Mouse (Mus musculus) forebrain, embryonic 16.5 days (tissue): ENCODE results near the gene Plcl2. TPM values are rescaled to one million over a fixed set of nuclear protein-coding genes. Genes with fewer than 3 reads are reported as not detected.

Experiments
- ATAC-seq: fragments of 200-750 bp; cut with Nextera tagmentation; 2 replicates; pipeline ENCODE4 v1.8.0; 2017; ENCODE audit warnings: mild to moderate bottlenecking, moderate library complexity
- H3K27ac ChIP-seq: fragments of 300-500 bp; sonication (generic); 2 replicates; pipeline ENCODE4 v1.5.1; 2014; ENCODE audit warnings: low read length, control low read depth
- H3K27me3 ChIP-seq: fragments of 300-500 bp; sonication (generic); replicated peaks from 2 replicates; pipeline ENCODE4 v1.6.1; 2014; ENCODE audit warnings: low read length; ENCODE audit not compliant: control insufficient read depth, insufficient read depth
- H3K36me3 ChIP-seq: fragments of 300-500 bp; sonication (generic); 2 replicates; pipeline ENCODE4 v1.6.1; 2014; ENCODE audit not compliant: control insufficient read depth, insufficient read depth
- H3K4me1 ChIP-seq: fragments of 300-500 bp; sonication (generic); replicated peaks from 2 replicates; pipeline ENCODE4 v1.6.1; 2014; ENCODE audit warnings: low read length; ENCODE audit not compliant: control insufficient read depth, insufficient read depth
- H3K4me2 ChIP-seq: fragments of 300-500 bp; sonication (generic); 2 replicates; pipeline ENCODE4 v1.6.1; 2014; ENCODE audit warnings: mild to moderate bottlenecking, low read length, control low read depth
- H3K4me3 ChIP-seq: fragments of 300-500 bp; sonication (generic); replicated peaks from 2 replicates; pipeline ENCODE4 v1.5.1; 2014; ENCODE audit warnings: mild to moderate bottlenecking, low read length, control low read depth
- H3K9ac ChIP-seq: fragments of 300-500 bp; sonication (generic); replicated peaks from 2 replicates; pipeline ENCODE4 v1.6.1; 2014; ENCODE audit warnings: low read depth, low read length, control low read depth
- H3K9me3 ChIP-seq: fragments of 300-500 bp; sonication (generic); 2 replicates; pipeline ENCODE4 v1.6.1; 2016; ENCODE audit warnings: low read length; ENCODE audit not compliant: control insufficient read depth
- WGBS: fragments of 180-500 bp; shearing (Covaris S2); extraction: QIAGEN DNeasy Blood & Tissue Kit; methylation state at CpG from one replicate; pipeline ENCODE4 v1.1.7; 2014; 5-methylcytosine and 5-hydroxymethylcytosine counted together
- polyA plus RNA-seq: library from polyadenylated mRNA; unstranded; fragments of >200 nt; fragmentation: Nextera tagmentation; extraction: Ambion mirVana; gene quantifications from 2 replicates; pipeline ENCODE4 v1.2.1, GENCODE M21; 2015

The Plcl2 gene
- polyA plus RNA-seq, 1 experiment from 2014 or later, result 9.7 TPM

GRCm38 (mm10) chr17:50483700-50484099, 25.5 kb upstream of the Plcl2 start:
- H3K9ac ChIP-seq, result no peak overlapping the region
- ATAC-seq, result no peak
- H3K36me3 ChIP-seq, result no peaks in the 10 kb centered on the region
- no peaks in the 10 kb centered on the region for H3K4me1 ChIP-seq
- H3K4me2 ChIP-seq, result no peak overlapping the region
- H3K9me3 ChIP-seq, result no peaks in the 10 kb centered on the region
- H3K4me3 ChIP-seq, result no peak overlapping the region
- H3K27me3 ChIP-seq, result no peaks in the 10 kb centered on the region
- no peak overlapping the region for H3K27ac ChIP-seq
- WGBS, result 85% methylated on average over 7 of the region's 7 CpGs

DNA sequence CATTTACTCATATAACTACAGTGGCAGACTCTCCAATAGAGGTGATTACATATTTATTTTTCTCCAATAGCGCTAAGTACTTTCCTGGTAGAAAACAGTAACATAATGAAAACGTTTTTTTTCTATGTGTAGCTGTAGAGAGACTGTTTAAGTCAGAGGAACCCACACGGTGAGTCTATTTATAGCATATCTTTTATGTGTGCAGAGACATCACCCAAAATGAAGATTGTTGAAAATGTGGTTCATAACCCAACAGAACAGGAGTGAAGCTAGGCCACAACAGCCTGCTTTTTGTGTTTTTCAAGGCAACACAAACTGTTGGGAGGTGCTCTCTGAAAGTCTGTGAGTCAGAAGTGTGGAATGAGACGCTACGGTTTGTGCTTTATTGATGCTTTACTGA, 24.2 kb upstream of the Plcl2 start:
- no peak for ATAC-seq
- Histone ChIP-seq H3K27ac (no peak overlapping the region), H3K4me2 (no peak overlapping the region), H3K4me1 (no peaks in the 10 kb centered on the region), H3K9ac (no peak overlapping the region), H3K36me3 (no peaks in the 10 kb centered on the region), H3K9me3 (no peaks in the 10 kb centered on the region), H3K27me3 (no peaks in the 10 kb centered on the region), H3K4me3 (no peak overlapping the region)
- 77% methylated on average over 5 of the region's 5 CpGs for WGBS

GRCm38 (mm10) chr17:50487058-50487618, 22.1 kb upstream of the Plcl2 start:
- Histone ChIP-seq H3K4me3 (no peak overlapping the region), H3K4me2 (no peak overlapping the region), H3K4me1 (no peaks in the 10 kb centered on the region), H3K27me3 (no peaks in the 10 kb centered on the region), H3K9me3 (no peaks in the 10 kb centered on the region), H3K27ac (no peak overlapping the region), H3K9ac (no peak overlapping the region), H3K36me3 (no peaks in the 10 kb centered on the region)
- no peak for ATAC-seq
- WGBS, result 100% methylated on average over 1 of the region's 1 CpGs

GRCm38 (mm10) chr17:50487670-50488069, 21.5 kb upstream of the Plcl2 start:
- H3K36me3 ChIP-seq, result no peaks in the 10 kb centered on the region
- no peak overlapping the region for H3K4me3 ChIP-seq
- H3K27me3 ChIP-seq, result no peaks in the 10 kb centered on the region
- no peaks in the 10 kb centered on the region for H3K9me3 ChIP-seq
- no peak overlapping the region for H3K27ac ChIP-seq
- no peaks in the 10 kb centered on the region for H3K4me1 ChIP-seq
- no peak overlapping the region for H3K4me2 ChIP-seq
- WGBS, result 89% methylated on average over 3 of the region's 3 CpGs
- no peak for ATAC-seq
- no peak overlapping the region for H3K9ac ChIP-seq

GRCm38 (mm10) chr17:50488406-50488805, 20.8 kb upstream of the Plcl2 start:
- Histone ChIP-seq H3K4me2 (no peak overlapping the region), H3K9ac (no peak overlapping the region), H3K4me3 (no peak overlapping the region), H3K9me3 (no peaks in the 10 kb centered on the region), H3K36me3 (no peaks in the 10 kb centered on the region), H3K4me1 (no peaks in the 10 kb centered on the region), H3K27ac (no peak overlapping the region), H3K27me3 (no peaks in the 10 kb centered on the region)
- WGBS, result 92% methylated on average over 3 of the region's 3 CpGs
- ATAC-seq, result no peak

- no peaks in the 10 kb centered on the region for H3K4me1 ChIP-seq
- ATAC-seq, result no peak
- no peaks in the 10 kb centered on the region for H3K27me3 ChIP-seq
- no peak overlapping the region for H3K4me3 ChIP-seq
- 76% methylated on average over 2 of the region's 2 CpGs for WGBS
- H3K27ac ChIP-seq, result no peak overlapping the region
- no peaks in the 10 kb centered on the region for H3K9me3 ChIP-seq
- no peak overlapping the region for H3K9ac ChIP-seq
- H3K4me2 ChIP-seq, result no peak overlapping the region
- H3K36me3 ChIP-seq, result no peaks in the 10 kb centered on the region
These were observed 20.3 kb upstream of the Plcl2 start for GRCm38 (mm10) chr17:50488895-50489294.

GRCm38 (mm10) chr17:50490644-50491430, 18.4 kb upstream of the Plcl2 start:
- H3K27ac ChIP-seq, result no peak overlapping the region
- no peaks in the 10 kb centered on the region for H3K27me3 ChIP-seq
- H3K4me2 ChIP-seq, result no peak overlapping the region
- no peaks in the 10 kb centered on the region for H3K4me1 ChIP-seq
- no peak for ATAC-seq
- H3K9me3 ChIP-seq, result no peaks in the 10 kb centered on the region
- no peak overlapping the region for H3K4me3 ChIP-seq
- WGBS, result 80% methylated on average over 11 of the region's 11 CpGs
- no peaks in the 10 kb centered on the region for H3K36me3 ChIP-seq
- H3K9ac ChIP-seq, result no peak overlapping the region

- no peaks in the 10 kb centered on the region for H3K4me1 ChIP-seq
- no peaks in the 10 kb centered on the region for H3K36me3 ChIP-seq
- ATAC-seq, result no peak
- H3K27me3 ChIP-seq, result no peaks in the 10 kb centered on the region
- no peak overlapping the region for H3K4me3 ChIP-seq
- no peaks in the 10 kb centered on the region for H3K9me3 ChIP-seq
- no peak overlapping the region for H3K9ac ChIP-seq
- no peak overlapping the region for H3K4me2 ChIP-seq
- WGBS, result 84% methylated on average over 3 of the region's 3 CpGs
- no peak overlapping the region for H3K27ac ChIP-seq
These were observed 17.7 kb upstream of the Plcl2 start for GRCm38 (mm10) chr17:50491496-50491895.

DNA sequence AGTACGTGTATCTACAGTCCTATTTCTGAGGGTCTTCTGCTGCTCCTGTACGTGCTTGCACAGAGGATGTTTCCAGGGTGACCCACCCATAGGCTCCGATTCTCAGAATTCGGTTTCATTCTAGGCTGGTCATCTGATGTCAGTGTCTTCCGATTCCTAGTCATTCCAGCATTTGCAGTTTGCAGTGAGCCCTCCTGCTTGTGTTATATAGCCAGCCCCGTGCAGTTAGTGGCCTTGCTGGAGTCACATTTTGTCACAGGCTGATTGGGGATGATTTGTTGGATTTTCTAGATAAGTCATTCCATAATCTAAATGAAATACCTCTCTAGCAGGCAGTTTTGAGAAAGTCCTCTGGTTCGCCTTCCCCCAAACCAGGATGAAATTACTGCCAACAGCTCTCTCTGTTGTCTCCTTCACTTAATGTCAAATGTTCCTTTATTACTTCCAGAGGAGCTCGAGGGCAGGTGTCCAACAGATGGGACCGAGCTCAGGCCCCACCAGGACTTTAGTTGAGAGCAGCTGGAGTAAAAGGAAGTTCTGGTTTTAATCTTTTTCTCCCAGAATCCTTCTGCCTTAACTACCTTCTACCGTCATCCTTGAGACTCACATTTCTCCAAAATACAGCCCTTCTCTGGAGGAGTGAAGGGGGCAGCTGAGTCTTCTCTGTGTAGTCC, 13.8 kb upstream of the Plcl2 start:
- no peaks in the 10 kb centered on the region for H3K27me3 ChIP-seq
- no peaks in the 10 kb centered on the region for H3K36me3 ChIP-seq
- H3K9ac ChIP-seq, result no peak overlapping the region
- no peak overlapping the region for H3K4me2 ChIP-seq
- peaks cover 5% of the 10 kb centered on the region; the same call in 1 of the 2 replicates for H3K4me1 ChIP-seq
- ATAC-seq, result no peak
- 73% methylated on average over 10 of the region's 10 CpGs for WGBS
- H3K4me3 ChIP-seq, result no peak overlapping the region
- H3K27ac ChIP-seq, result no peak overlapping the region
- no peaks in the 10 kb centered on the region for H3K9me3 ChIP-seq
